Mouse (Mus musculus) lung, embryonic 16.5 days (tissue): ENCODE data around the gene Ddx52. TPM values are rescaled to one million over a fixed set of nuclear protein-coding genes. Genes with fewer than 3 reads are reported as not detected.

Source experiments
- ATAC-seq: fragments of 200-750 bp; cut with Nextera tagmentation; 2 replicates; pipeline ENCODE4 v1.8.0; 2017; ENCODE audit warnings: low read depth, mild to moderate bottlenecking, moderate library complexity
- H3K27ac ChIP-seq: fragments of 300-500 bp; sonication (generic); 2 replicates; pipeline ENCODE4 v1.5.1; 2014; ENCODE audit warnings: mild to moderate bottlenecking, control low read depth, low read length
- H3K27me3 ChIP-seq: fragments of 300-500 bp; sonication (generic); 2 replicates; pipeline ENCODE4 v1.6.1; 2014; ENCODE audit warnings: low read depth, low read length, mixed read lengths; ENCODE audit not compliant: control insufficient read depth, insufficient read depth
- H3K36me3 ChIP-seq: fragments of 300-500 bp; sonication (generic); 2 replicates; pipeline ENCODE4 v1.6.1; 2014; ENCODE audit warnings: low read length; ENCODE audit not compliant: control insufficient read depth, insufficient read depth
- H3K4me1 ChIP-seq: fragments of 300-500 bp; sonication (generic); replicated peaks from 2 replicates; pipeline ENCODE4 v1.6.1; 2014; ENCODE audit warnings: low read length, mixed read lengths; ENCODE audit not compliant: control insufficient read depth, insufficient read depth
- H3K4me2 ChIP-seq: fragments of 300-500 bp; sonication (generic); 2 replicates; pipeline ENCODE4 v1.6.1; 2014; ENCODE audit warnings: low read depth, low read length, control low read depth
- H3K4me3 ChIP-seq: fragments of 300-500 bp; sonication (generic); 2 replicates; pipeline ENCODE4 v1.5.1; 2014; ENCODE audit warnings: mild to moderate bottlenecking, low read length, control low read depth
- H3K9ac ChIP-seq: fragments of 300-500 bp; sonication (generic); 2 replicates; pipeline ENCODE4 v1.6.1; 2014; ENCODE audit warnings: low read length, control low read depth
- H3K9me3 ChIP-seq: fragments of 300-500 bp; sonication (generic); 2 replicates; pipeline ENCODE4 v1.6.1; 2016; ENCODE audit warnings: low read length; ENCODE audit not compliant: control insufficient read depth
- WGBS: fragments of 180-500 bp; shearing (Covaris S2); extraction: QIAGEN DNeasy Blood & Tissue Kit; methylation state at CpG from one replicate; pipeline ENCODE4 v1.1.7; 2014; 5-methylcytosine and 5-hydroxymethylcytosine counted together
- polyA plus RNA-seq: library from polyadenylated mRNA; unstranded; fragments of >200 nt; fragmentation: Nextera tagmentation; extraction: Ambion mirVana; gene quantifications from 2 replicates; pipeline ENCODE4 v1.2.1, GENCODE M21; 2015

Gene Ddx52
- polyA plus RNA-seq, 1 experiment from 2014 or later, result 35.6 TPM

DNA sequence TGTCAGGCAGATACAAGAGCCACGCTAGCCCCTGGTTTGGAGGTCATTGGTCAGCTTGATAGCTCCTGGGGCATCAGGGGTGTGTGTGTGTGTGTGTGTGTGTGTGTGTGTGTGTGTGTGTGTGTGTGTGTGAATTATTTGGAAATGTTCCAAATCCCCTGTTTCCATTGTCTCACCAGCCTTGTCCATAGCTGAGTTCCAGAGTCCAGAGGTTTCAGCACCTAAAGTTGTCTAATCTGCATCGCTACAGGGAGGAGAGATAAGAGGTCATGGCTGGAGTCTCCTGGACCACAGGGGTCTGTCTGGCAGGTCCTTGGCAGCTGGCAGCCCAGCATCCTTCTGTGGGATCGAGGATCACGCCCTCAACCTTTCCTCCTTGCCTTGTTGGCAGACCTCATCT is 27.4 kb upstream of the Ddx52 start:
- 58% methylated on average over 4 of the region's 4 CpGs for WGBS
- Histone ChIP-seq H3K27ac (no peak overlapping the region), H3K27me3 (no peaks in the 10 kb centered on the region), H3K4me3 (no peak overlapping the region), H3K9me3 (no peaks in the 10 kb centered on the region), H3K36me3 (no peaks in the 10 kb centered on the region), H3K4me1 (no peaks in the 10 kb centered on the region), H3K9ac (no peak overlapping the region), H3K4me2 (no peak overlapping the region)
- ATAC-seq, result no peak

- Histone ChIP-seq H3K27me3 (no peaks in the 10 kb centered on the region), H3K36me3 (no peaks in the 10 kb centered on the region), H3K9me3 (no peaks in the 10 kb centered on the region), H3K4me2 (no peak overlapping the region), H3K4me3 (no peak overlapping the region), H3K27ac (no peak overlapping the region), H3K9ac (no peak overlapping the region), H3K4me1 (no peaks in the 10 kb centered on the region)
- WGBS, result 27% methylated on average over 2 of the region's 2 CpGs
- ATAC-seq, result no peak
Observed at GRCm38 (mm10) chr11:83922600-83922999, 19.3 kb upstream of the Ddx52 start.

DNA sequence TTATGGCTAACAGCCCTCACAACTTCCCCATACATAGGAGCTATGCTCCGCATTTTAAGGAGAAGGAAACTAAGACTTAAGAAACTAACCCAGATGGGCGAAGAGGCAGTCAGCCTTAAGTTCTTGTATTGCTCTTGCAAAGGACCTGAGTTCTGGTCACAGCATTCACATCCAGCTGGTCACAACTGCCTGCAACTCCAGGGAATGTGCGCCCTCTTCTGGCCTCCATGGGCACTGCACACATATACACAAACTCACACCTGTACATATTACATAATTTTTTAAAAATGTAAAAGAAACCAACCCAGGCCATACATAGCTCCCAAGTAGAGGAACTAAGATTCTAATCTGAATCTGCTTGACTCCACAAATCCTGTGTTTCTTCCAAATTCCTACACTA is 14.8 kb upstream of the Ddx52 start:
- Histone ChIP-seq H3K9me3 (no peaks in the 10 kb centered on the region), H3K36me3 (no peaks in the 10 kb centered on the region), H3K4me1 (no peaks in the 10 kb centered on the region), H3K27me3 (no peaks in the 10 kb centered on the region), H3K4me2 (no peak overlapping the region), H3K9ac (no peak overlapping the region), H3K4me3 (no peak overlapping the region), H3K27ac (no peak overlapping the region)
- 65% methylated on average over 3 of the region's 3 CpGs for WGBS
- ATAC-seq, result no peak

- H3K4me1 ChIP-seq, result no peaks in the 10 kb centered on the region
- H3K9ac ChIP-seq, result no peak overlapping the region
- no peak for ATAC-seq
- WGBS, result 66% methylated on average over 10 of the region's 10 CpGs
- no peak overlapping the region for H3K27ac ChIP-seq
- no peaks in the 10 kb centered on the region for H3K9me3 ChIP-seq
- H3K27me3 ChIP-seq, result no peaks in the 10 kb centered on the region; the same call in 1 of the 2 replicates
- no peaks in the 10 kb centered on the region for H3K36me3 ChIP-seq
- no peak overlapping the region for H3K4me2 ChIP-seq
- no peak overlapping the region for H3K4me3 ChIP-seq
Observed at GRCm38 (mm10) chr11:83932506-83933106, 9.3 kb upstream of the Ddx52 start.

DNA sequence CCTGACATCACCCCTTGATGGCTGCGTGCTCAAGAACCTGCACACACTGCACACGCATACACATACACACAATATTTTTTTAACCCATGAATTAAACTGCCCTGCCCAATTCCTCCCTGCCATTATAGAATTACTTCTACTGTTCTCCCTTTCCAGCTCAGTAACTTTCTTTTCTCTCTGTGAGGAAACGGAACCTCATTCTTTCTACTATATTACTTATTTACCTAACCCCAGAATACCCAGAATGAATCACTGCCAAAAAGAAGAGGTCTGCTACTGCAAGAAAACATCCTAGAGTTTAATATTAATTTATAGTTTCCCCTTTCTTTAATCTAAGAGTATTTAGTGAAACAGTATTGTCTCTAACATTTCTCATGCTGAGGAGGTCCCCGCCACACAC is 8.5 kb upstream of the Ddx52 start:
- no peak for ATAC-seq
- Histone ChIP-seq H3K4me1 (no peaks in the 10 kb centered on the region), H3K9me3 (no peaks in the 10 kb centered on the region)

DNA sequence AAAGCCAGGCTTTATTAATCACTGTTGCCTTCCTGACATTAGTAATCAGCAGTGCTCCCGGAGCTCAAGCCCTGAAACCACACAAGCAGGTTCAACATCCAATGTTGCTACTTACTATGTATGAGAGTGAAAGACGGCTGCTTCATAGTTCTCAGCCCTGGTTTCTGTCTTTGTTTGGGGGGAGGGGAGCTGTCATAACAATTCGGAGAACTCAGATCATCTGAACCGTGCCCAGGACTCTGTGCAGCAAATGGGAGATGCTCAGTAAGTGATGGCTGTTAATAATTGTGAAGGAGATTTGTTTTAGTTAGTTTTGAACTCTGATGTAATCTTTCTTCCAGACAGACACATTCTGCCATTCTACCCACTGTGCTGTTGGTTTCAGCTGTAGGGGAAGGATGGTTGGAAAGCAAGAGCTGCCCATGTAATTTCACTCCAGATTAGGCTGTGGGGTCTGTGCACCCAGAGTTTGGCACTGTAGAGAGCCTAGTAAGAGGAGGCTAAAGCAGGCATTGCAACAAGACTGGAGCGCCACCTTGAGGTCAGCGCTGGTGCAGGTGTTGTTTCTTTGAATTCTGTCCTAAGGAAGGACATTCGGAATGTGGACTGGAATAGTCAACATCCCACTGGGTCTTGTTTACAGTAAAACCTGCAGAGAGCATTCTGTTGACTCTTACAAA is 5.7 kb upstream of the Ddx52 start:
- Histone ChIP-seq H3K4me1 (no peaks in the 10 kb centered on the region), H3K9me3 (no peaks in the 10 kb centered on the region), H3K9ac (no peak overlapping the region), H3K4me2 (no peak overlapping the region), H3K27ac (no peak overlapping the region), H3K4me3 (no peak overlapping the region), H3K27me3 (no peaks in the 10 kb centered on the region; the same call in 1 of the 2 replicates), H3K36me3 (no peaks in the 10 kb centered on the region)
- 11% methylated on average over 7 of the region's 7 CpGs for WGBS
- peak; percentile 45; the same call in 1 of the 2 replicates for ATAC-seq

More for the DNA sequence above, 8.5 kb upstream of the Ddx52 start:
- H3K27ac ChIP-seq, result no peak overlapping the region
- no peaks in the 10 kb centered on the region; the same call in 1 of the 2 replicates for H3K27me3 ChIP-seq
- no peak overlapping the region for H3K4me3 ChIP-seq
- H3K9ac ChIP-seq, result no peak overlapping the region
- H3K4me2 ChIP-seq, result no peak overlapping the region
- no peaks in the 10 kb centered on the region for H3K36me3 ChIP-seq
- WGBS, result 83% methylated on average over 4 of the region's 4 CpGs

DNA sequence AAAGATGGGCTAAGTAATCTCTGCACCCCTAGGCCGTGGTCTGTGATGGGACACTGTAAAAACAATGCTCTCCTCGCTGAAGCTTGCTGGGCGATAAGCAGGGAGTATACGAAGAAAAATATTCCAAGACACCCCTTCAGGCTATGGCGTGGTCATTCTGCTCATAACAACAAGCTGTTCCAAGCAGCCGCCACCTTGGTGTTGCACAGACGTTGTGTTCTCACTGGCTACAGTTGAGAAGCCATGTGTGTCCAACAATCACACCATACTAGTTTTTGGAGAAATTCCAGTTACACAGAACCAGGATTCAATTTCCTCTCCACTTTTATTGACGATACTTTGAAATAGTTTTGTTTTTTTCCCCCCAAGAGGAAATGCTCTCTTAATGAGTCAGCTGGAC is 3.3 kb upstream of the Ddx52 start:
- no peaks in the 10 kb centered on the region; the same call in 1 of the 2 replicates for H3K27me3 ChIP-seq
- H3K4me3 ChIP-seq, result no peak overlapping the region
- no peak for ATAC-seq
- H3K9me3 ChIP-seq, result no peaks in the 10 kb centered on the region
- H3K4me2 ChIP-seq, result no peak overlapping the region
- peaks cover 9% of the 10 kb centered on the region; the same call in 1 of the 2 replicates for H3K4me1 ChIP-seq
- H3K27ac ChIP-seq, result no peak overlapping the region
- no peaks in the 10 kb centered on the region for H3K36me3 ChIP-seq
- WGBS, result 74% methylated on average over 8 of the region's 8 CpGs
- no peak overlapping the region for H3K9ac ChIP-seq

GRCm38 (mm10) chr11:83956822-83957221 is 15.0 kb downstream of the Ddx52 start:
- peaks cover 68% of the 10 kb centered on the region for H3K36me3 ChIP-seq
- H3K9ac ChIP-seq, result no peak overlapping the region
- H3K4me1 ChIP-seq, result no peaks in the 10 kb centered on the region
- ATAC-seq, result no peak
- H3K27me3 ChIP-seq, result no peaks in the 10 kb centered on the region
- H3K4me3 ChIP-seq, result no peak overlapping the region
- H3K27ac ChIP-seq, result no peak overlapping the region
- 96% methylated on average over 2 of the region's 2 CpGs for WGBS
- no peak overlapping the region for H3K4me2 ChIP-seq
- no peaks in the 10 kb centered on the region for H3K9me3 ChIP-seq

DNA sequence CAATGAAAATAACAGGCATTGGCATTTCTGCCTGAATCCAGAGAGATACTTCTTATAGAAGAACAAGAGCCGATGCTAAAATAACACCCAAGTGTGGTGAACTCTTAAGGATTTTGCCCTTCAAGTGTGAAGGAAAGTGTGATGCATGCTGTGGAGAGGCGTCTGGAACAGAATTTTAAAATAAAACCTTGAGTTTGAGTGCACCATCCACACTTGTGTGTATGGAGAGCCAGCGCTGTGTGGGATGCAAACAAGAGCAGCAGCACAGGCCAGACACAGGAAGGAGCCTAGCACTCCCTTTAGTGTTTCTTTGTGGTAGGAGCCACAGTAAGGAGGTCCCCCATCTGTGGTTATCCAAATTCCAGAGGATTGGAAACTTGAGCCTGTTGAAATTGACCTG is 20.1 kb downstream of the Ddx52 start:
- H3K9me3 ChIP-seq, result no peaks in the 10 kb centered on the region
- H3K9ac ChIP-seq, result no peak overlapping the region
- WGBS, result 90% methylated on average over 3 of the region's 3 CpGs
- peaks cover 35% of the 10 kb centered on the region for H3K36me3 ChIP-seq
- H3K4me2 ChIP-seq, result no peak overlapping the region
- H3K27me3 ChIP-seq, result no peaks in the 10 kb centered on the region
- peaks cover 3% of the 10 kb centered on the region; the same call in 1 of the 2 replicates for H3K4me1 ChIP-seq
- no peak for ATAC-seq
- no peak overlapping the region for H3K4me3 ChIP-seq
- no peak overlapping the region for H3K27ac ChIP-seq
